Mouse (Mus musculus) heart, embryonic 14.5 days (tissue): ENCODE data around the gene Lrrc4b. TPM values are rescaled to one million over a fixed set of nuclear protein-coding genes. Genes with fewer than 3 reads are reported as not detected.

Experiments
- ATAC-seq: fragments of 200-750 bp; cut with Nextera tagmentation; 2 replicates; pipeline ENCODE4 v1.8.0; 2017; ENCODE audit warnings: low read depth, moderate TSS enrichment; ENCODE audit not compliant: insufficient number of reproducible peaks, insufficient read depth, low FRiP score
- H3K27ac ChIP-seq, 2 experiments: fragments of 200-500 bp in 1 of 2; fragments of 300-500 bp in 1 of 2; sonication (generic) in 1 of 2; replicated peaks in 1 of 2; 2 replicates each; pipeline ENCODE4 v1.5.1; 2012 to 2014; ENCODE audit warnings: low read depth in 2 of 2, low read length in 2 of 2, control low read depth in 1 of 2, mild to moderate bottlenecking in 1 of 2, mixed read lengths in 1 of 2; ENCODE audit not compliant: control insufficient read depth in 1 of 2, insufficient read depth in 1 of 2
- H3K27me3 ChIP-seq: fragments of 300-500 bp; sonication (generic); 2 replicates; pipeline ENCODE4 v1.6.1; 2014; ENCODE audit warnings: mild to moderate bottlenecking, low read length, control low read depth; ENCODE audit not compliant: control insufficient read depth, insufficient read depth
- H3K36me3 ChIP-seq: fragments of 300-500 bp; sonication (generic); 2 replicates; pipeline ENCODE4 v1.6.1; 2014; ENCODE audit warnings: mild to moderate bottlenecking, control low read depth, low read length, mixed read lengths; ENCODE audit not compliant: control insufficient read depth, insufficient read depth
- H3K4me1 ChIP-seq, 2 experiments: fragments of 200-500 bp in 1 of 2; fragments of 300-500 bp in 1 of 2; sonication (generic) in 1 of 2; 2 replicates each; pipeline ENCODE4 v1.6.1; 2012 to 2014; ENCODE audit warnings: low read length in 2 of 2, control low read depth in 1 of 2, mixed read lengths in 1 of 2; ENCODE audit not compliant: control insufficient read depth in 2 of 2, insufficient read depth in 2 of 2
- H3K4me2 ChIP-seq: fragments of 300-500 bp; sonication (generic); 2 replicates; pipeline ENCODE4 v1.6.1; 2014; ENCODE audit warnings: mild to moderate bottlenecking, low read length
- H3K4me3 ChIP-seq, 2 experiments: fragments of 200-500 bp in 1 of 2; fragments of 300-500 bp in 1 of 2; sonication (generic) in 1 of 2; 2 replicates each; pipeline ENCODE4 v1.5.1; 2012 to 2014; ENCODE audit warnings: low read length in 2 of 2, mild to moderate bottlenecking in 2 of 2, control low read depth in 1 of 2, low read depth in 1 of 2, moderate library complexity in 1 of 2; ENCODE audit not compliant: control insufficient read depth in 1 of 2, insufficient read depth in 1 of 2
- H3K9ac ChIP-seq: fragments of 300-500 bp; sonication (generic); 2 replicates; pipeline ENCODE4 v1.6.1; 2014; ENCODE audit warnings: mild to moderate bottlenecking, low read length
- H3K9me3 ChIP-seq: fragments of 300-500 bp; sonication (generic); 2 replicates; pipeline ENCODE4 v1.6.1; 2016; ENCODE audit warnings: low read length, control low read depth; ENCODE audit not compliant: control insufficient read depth
- WGBS: fragments of 180-500 bp; shearing (Covaris S2); extraction: QIAGEN DNeasy Blood & Tissue Kit; methylation state at CpG from one replicate; pipeline ENCODE4 v1.1.7; 2014; 5-methylcytosine and 5-hydroxymethylcytosine counted together
- polyA plus RNA-seq: library from polyadenylated mRNA; unstranded; fragments of >200 nt; fragmentation: Nextera tagmentation; extraction: Ambion mirVana; gene quantifications from 2 replicates; pipeline ENCODE4 v1.2.1, GENCODE M21; 2014

Lrrc4b gene
- polyA plus RNA-seq, 1 experiment from 2014 or later, result 4.5 TPM

GRCm38 (mm10) chr7:44427666-44428065 lies 1.2 kb upstream of the Lrrc4b start:
- Histone ChIP-seq H3K4me2 (no peak overlapping the region), H3K27ac (no peak overlapping the region), H3K9ac (no peak overlapping the region), H3K36me3 (no peaks in the 10 kb centered on the region), H3K27me3 (peaks cover 62% of the 10 kb centered on the region), H3K4me3 (no peak overlapping the region), H3K4me1 (peaks cover 0 to 10% of the 10 kb centered on the region in 2 experiments; a peak in 3 of 4 replicates), H3K9me3 (no peaks in the 10 kb centered on the region)
- ATAC-seq, result no peak
- WGBS, result 9% methylated on average over 8 of the region's 8 CpGs

GRCm38 (mm10) chr7:44428171-44428950 lies 457 bp upstream of the Lrrc4b start:
- H3K27ac ChIP-seq, result no peak overlapping the region
- no peak; the same call in 1 of the 2 replicates for ATAC-seq

GRCm38 (mm10) chr7:44429534-44430488 lies 993 bp downstream of the Lrrc4b start:
- WGBS, result 4% methylated on average over 30 of the region's 32 CpGs
- no peak overlapping the region for H3K27ac ChIP-seq
- no peak for ATAC-seq
- H3K9me3 ChIP-seq, result no peaks in the 10 kb centered on the region
- H3K27me3 ChIP-seq, result peaks cover 72% of the 10 kb centered on the region
- no peak overlapping the region for H3K9ac ChIP-seq
- H3K4me3 ChIP-seq, result peak overlapping the region; percentile 43 to 47
- peak overlapping the region; percentile 74 for H3K4me2 ChIP-seq
- peaks cover 0 to 10% of the 10 kb centered on the region in 2 experiments; a peak in 3 of 4 replicates for H3K4me1 ChIP-seq
- H3K36me3 ChIP-seq, result no peaks in the 10 kb centered on the region

More at GRCm38 (mm10) chr7:44428171-44428950, 457 bp upstream of the Lrrc4b start:
- Histone ChIP-seq H3K9ac (peak overlapping the region; percentile 54; the same call in 1 of the 2 replicates), H3K4me2 (peak overlapping the region; percentile 74), H3K4me3 (peak overlapping the region; percentile 2 to 47), H3K27me3 (peaks cover 65% of the 10 kb centered on the region), H3K9me3 (no peaks in the 10 kb centered on the region), H3K36me3 (no peaks in the 10 kb centered on the region), H3K4me1 (peaks cover 0 to 10% of the 10 kb centered on the region in 2 experiments; a peak in 3 of 4 replicates)
- 3% methylated on average over 18 of the region's 38 CpGs for whole genome bisulfite sequencing

GRCm38 (mm10) chr7:44432550-44432949 lies 3.7 kb downstream of the Lrrc4b start:
- Histone ChIP-seq H3K9me3 (no peaks in the 10 kb centered on the region), H3K4me2 (no peak overlapping the region), H3K4me1 (peaks cover 0 to 10% of the 10 kb centered on the region in 2 experiments; a peak in 3 of 4 replicates), H3K4me3 (no peak overlapping the region), H3K36me3 (no peaks in the 10 kb centered on the region), H3K27me3 (peaks cover 61% of the 10 kb centered on the region), H3K27ac (no peak overlapping the region), H3K9ac (no peak overlapping the region)
- WGBS, result 67% methylated on average over 6 of the region's 6 CpGs
- no peak for ATAC-seq

GRCm38 (mm10) chr7:44433371-44433770 lies 4.6 kb downstream of the Lrrc4b start:
- Histone ChIP-seq H3K27me3 (peaks cover 53% of the 10 kb centered on the region), H3K36me3 (no peaks in the 10 kb centered on the region), H3K4me2 (no peak overlapping the region), H3K4me1 (peaks cover 0 to 10% of the 10 kb centered on the region in 2 experiments; a peak in 3 of 4 replicates), H3K9ac (no peak overlapping the region), H3K9me3 (no peaks in the 10 kb centered on the region), H3K27ac (no peak overlapping the region), H3K4me3 (no peak overlapping the region)
- 4% methylated on average over 7 of the region's 7 CpGs for WGBS
- ATAC-seq, result no peak

GRCm38 (mm10) chr7:44434089-44434488 lies 5.3 kb downstream of the Lrrc4b start:
- WGBS, result 66% methylated on average over 9 of the region's 9 CpGs

GRCm38 (mm10) chr7:44435796-44436195 lies 7.0 kb downstream of the Lrrc4b start:
- Histone ChIP-seq H3K4me3 (no peak overlapping the region), H3K9ac (no peak overlapping the region), H3K27ac (no peak overlapping the region), H3K36me3 (no peaks in the 10 kb centered on the region), H3K4me2 (no peak overlapping the region), H3K9me3 (no peaks in the 10 kb centered on the region), H3K4me1 (no peaks in the 10 kb centered on the region; a peak in 1 of 4 replicates), H3K27me3 (peaks cover 48% of the 10 kb centered on the region)
- 64% methylated on average over 5 of the region's 5 CpGs for WGBS
- ATAC-seq, result no peak

More at GRCm38 (mm10) chr7:44434089-44434488, 5.3 kb downstream of the Lrrc4b start:
- Histone ChIP-seq H3K9ac (no peak overlapping the region), H3K9me3 (no peaks in the 10 kb centered on the region), H3K4me2 (no peak overlapping the region), H3K4me3 (no peak overlapping the region), H3K27me3 (peaks cover 49% of the 10 kb centered on the region), H3K4me1 (peaks cover 0 to 6% of the 10 kb centered on the region in 2 experiments; a peak in 3 of 4 replicates), H3K27ac (no peak overlapping the region), H3K36me3 (no peaks in the 10 kb centered on the region)
- ATAC-seq, result no peak
